ENCODE assay signal across 7 mouse cellular contexts in the genomic region with DNA sequence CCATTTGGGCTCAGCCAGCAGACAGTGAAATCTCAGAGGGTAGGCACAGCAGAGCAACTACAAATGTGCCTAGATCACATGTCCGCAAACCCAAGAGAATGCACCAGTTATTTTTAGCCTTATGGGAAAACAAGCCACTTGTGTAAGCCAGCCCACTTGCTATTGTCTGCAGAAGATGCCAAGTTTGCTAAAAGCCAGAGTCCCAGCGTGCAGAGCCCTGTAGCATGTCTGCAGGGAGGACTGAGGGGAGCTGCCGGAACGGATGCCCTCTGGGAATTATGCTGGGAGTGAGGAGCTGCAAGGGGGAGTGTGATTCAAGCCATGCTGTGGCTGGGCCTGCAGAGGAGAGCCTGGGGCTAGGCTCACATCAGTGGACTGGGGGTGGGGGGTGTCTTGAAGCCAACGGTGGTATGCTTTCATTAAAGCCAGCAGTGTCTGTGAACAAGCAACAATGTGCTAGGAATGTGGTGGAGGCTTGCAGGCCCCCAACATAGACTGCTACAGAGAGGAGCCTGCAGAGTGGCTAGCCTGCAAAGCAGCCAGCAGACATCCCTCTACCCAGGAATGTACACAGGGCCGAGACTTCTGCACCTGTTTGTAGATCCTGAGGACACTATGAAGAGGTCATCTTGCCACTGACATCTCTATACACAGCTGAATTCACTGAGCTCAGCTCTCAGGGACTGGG.
A peak's percentile ranks its signal among the peaks of the same experiment; 100 is the strongest.
DNase-seq lines count a peak whose midpoint lies in the region; ATAC-seq and TF ChIP-seq lines count a peak whose summit lies in the region.

No protein-coding gene starts in this region.

- H3K4me1 ChIP-seq in testis, adult 2 months (ENCODE audit: control insufficient read depth, insufficient read depth, low read length), result peaks cover 4% of the 10 kb centered on the region; the same call in 1 of the 2 replicates
- H3K4me1 ChIP-seq in forebrain, embryonic 11.5 days (replicated peaks; ENCODE audit: control insufficient read depth, insufficient read depth, low read length), result peaks cover 15% of the 10 kb centered on the region
- H3K4me1 ChIP-seq in hindbrain, embryonic 13.5 days (replicated peaks), result peaks cover 49% of the 10 kb centered on the region
- H3K4me1 ChIP-seq in midbrain, embryonic 10.5 days, result peaks cover 54% of the 10 kb centered on the region

- H3K4me3 ChIP-seq in testis, adult 2 months (ENCODE audit: control insufficient read depth, low read depth, low read length), result no peak overlapping the region
- no peak overlapping the region for H3K4me3 ChIP-seq in forebrain, embryonic 11.5 days (ENCODE audit: low read depth, low read length)
- H3K4me3 ChIP-seq in hindbrain, embryonic 13.5 days, result no peak overlapping the region
- H3K4me3 ChIP-seq in midbrain, embryonic 10.5 days, result no peak overlapping the region

- 0 out of 2 replicates have a peak, but pooled peaks have one; percentile 16 for ATAC-seq in forebrain, embryonic 11.5 days (replicated peaks; ENCODE audit: low FRiP score)
- ATAC-seq in hindbrain, embryonic 13.5 days (ENCODE audit: low FRiP score), result peak; percentile 26; the same call in 1 of the 2 replicates

- no peak for TF ChIP-seq CTCF in testis, adult 2 months (IDR thresholded peaks at IDR 0.05; ENCODE audit: control insufficient read depth, insufficient read depth, insufficient replicate concordance, low read depth, low read length)

- TF ChIP-seq POLR2A in testis, adult 2 months (IDR thresholded peaks at IDR 0.05; ENCODE audit: control insufficient read depth, low read depth, low read length), result no peak

- peak overlapping the region; percentile 26; the same call in 1 of the 2 replicates for H3K27ac ChIP-seq in testis, adult 2 months (ENCODE audit: control insufficient read depth, insufficient read depth, low read depth, low read length)
- H3K27ac ChIP-seq in forebrain, embryonic 11.5 days (ENCODE audit: low read depth, low read length), result peak overlapping the region; percentile 48
- peak overlapping the region; percentile 78 for H3K27ac ChIP-seq in hindbrain, embryonic 13.5 days
- H3K27ac ChIP-seq in midbrain, embryonic 10.5 days (replicated peaks), result peak overlapping the region; percentile 46

- WGBS in forebrain, embryonic 11.5 days, result 43% methylated on average over 6 of the region's 6 CpGs
- WGBS in hindbrain, embryonic 13.5 days, result 40% methylated on average over 6 of the region's 6 CpGs
- 69% methylated on average over 6 of the region's 6 CpGs for WGBS in midbrain, embryonic 10.5 days

- no peaks in the 10 kb centered on the region for H3K27me3 ChIP-seq in testis, adult 2 months (ENCODE audit: control insufficient read depth, insufficient read depth, low read length)
- no peaks in the 10 kb centered on the region for H3K27me3 ChIP-seq in forebrain, embryonic 11.5 days (ENCODE audit: control insufficient read depth, insufficient read depth, low read length)
- no peaks in the 10 kb centered on the region for H3K27me3 ChIP-seq in hindbrain, embryonic 13.5 days
- no peaks in the 10 kb centered on the region for H3K27me3 ChIP-seq in midbrain, embryonic 10.5 days (ENCODE audit: low read depth, poor library complexity, severe bottlenecking)

- no peak for DNase-seq in testis, postnatal 10 days (ENCODE audit: low spot score)
- no peak for DNase-seq in forebrain, embryonic 11.5 days (ENCODE audit: low spot score)
- DNase-seq in left cerebral cortex, postnatal 25 days (ENCODE audit: low spot score in 2 of 2), result peak; percentile 59 to 82
- DNase-seq in midbrain, embryonic 10.5 days (ENCODE audit: low spot score), result no peak
- no peak for DNase-seq in urinary bladder, postnatal 10 days (ENCODE audit: low spot score)

- H3K36me3 ChIP-seq in testis, adult 2 months (ENCODE audit: control insufficient read depth, insufficient read depth, low read length), result no peaks in the 10 kb centered on the region
- peaks cover 2% of the 10 kb centered on the region for H3K36me3 ChIP-seq in forebrain, embryonic 11.5 days (ENCODE audit: control insufficient read depth, insufficient read depth, low read length)
- peaks cover 8% of the 10 kb centered on the region for H3K36me3 ChIP-seq in hindbrain, embryonic 13.5 days
- peaks cover 32% of the 10 kb centered on the region for H3K36me3 ChIP-seq in midbrain, embryonic 10.5 days

- H3K9me3 ChIP-seq in forebrain, embryonic 11.5 days (ENCODE audit: control insufficient read depth, low read length), result no peaks in the 10 kb centered on the region
- no peaks in the 10 kb centered on the region for H3K9me3 ChIP-seq in hindbrain, embryonic 13.5 days
- H3K9me3 ChIP-seq in midbrain, embryonic 10.5 days (replicated peaks), result no peaks in the 10 kb centered on the region

- intact Hi-C loops in left cerebral cortex, postnatal 25 days (cut with DNase I), result loop anchor here (5.0 kb wide), 1 partner anchor 57 kb away; no protein-coding TSS in a partner anchor

- no peak overlapping the region for H3K4me2 ChIP-seq in forebrain, embryonic 11.5 days (ENCODE audit: low read depth, low read length, severe bottlenecking)
- H3K4me2 ChIP-seq in hindbrain, embryonic 13.5 days, result no peak overlapping the region

- peak overlapping the region; percentile 10 for H3K9ac ChIP-seq in forebrain, embryonic 11.5 days (ENCODE audit: low read length)
- peak overlapping the region; percentile 55; the same call in 1 of the 2 replicates for H3K9ac ChIP-seq in hindbrain, embryonic 13.5 days

Comparison
In these comparisons a context has a peak if more than half of its experiments do, and no peak if none do; other contexts are left out.
1. H3K27ac ChIP-seq: peak in every context shown above with its lines; median percentile 78 in hindbrain, embryonic 13.5 days; 48 in forebrain, embryonic 11.5 days; 46 in midbrain, embryonic 10.5 days; 26 in testis, adult 2 months.
2. DNase-seq: peak in left cerebral cortex, postnatal 25 days (2 of 2); none in testis, postnatal 10 days (single experiment), forebrain, embryonic 11.5 days (single experiment), midbrain, embryonic 10.5 days (single experiment) and urinary bladder, postnatal 10 days (single experiment).